Mouse (Mus musculus): ENCODE measurements around the gene Olfr373. TPM values are rescaled to one million over a fixed set of nuclear protein-coding genes. Genes with fewer than 3 reads are reported as not detected.

The Olfr373 gene
- polyA plus RNA-seq, 1 experiment from 2014 or later: not detected

- Histone ChIP-seq H3K9me3 (ENCODE audit: control insufficient read depth, low read length) (no peaks in the 10 kb centered on the region), H3K4me2 (ENCODE audit: low read depth, low read length, severe bottlenecking) (no peak overlapping the region), H3K27ac (ENCODE audit: low read depth, low read length) (no peak overlapping the region), H3K27me3 (ENCODE audit: control insufficient read depth, insufficient read depth, low read length) (no peaks in the 10 kb centered on the region), H3K4me3 (ENCODE audit: low read depth, low read length) (no peak overlapping the region), H3K4me1 (replicated peaks; ENCODE audit: control insufficient read depth, insufficient read depth, low read length) (no peaks in the 10 kb centered on the region), H3K9ac (ENCODE audit: low read length) (no peak overlapping the region), H3K36me3 (ENCODE audit: control insufficient read depth, insufficient read depth, low read length) (no peaks in the 10 kb centered on the region)
- DNase-seq (ENCODE audit: low spot score): no peak
- no peak for ATAC-seq (replicated peaks; ENCODE audit: low FRiP score)
- WGBS: 77% methylated on average over 1 of the region's 1 CpGs
Observed at GRCm38 (mm10) chr8:72127834-72128233, 44.9 kb downstream of the Olfr373 start.

DNA sequence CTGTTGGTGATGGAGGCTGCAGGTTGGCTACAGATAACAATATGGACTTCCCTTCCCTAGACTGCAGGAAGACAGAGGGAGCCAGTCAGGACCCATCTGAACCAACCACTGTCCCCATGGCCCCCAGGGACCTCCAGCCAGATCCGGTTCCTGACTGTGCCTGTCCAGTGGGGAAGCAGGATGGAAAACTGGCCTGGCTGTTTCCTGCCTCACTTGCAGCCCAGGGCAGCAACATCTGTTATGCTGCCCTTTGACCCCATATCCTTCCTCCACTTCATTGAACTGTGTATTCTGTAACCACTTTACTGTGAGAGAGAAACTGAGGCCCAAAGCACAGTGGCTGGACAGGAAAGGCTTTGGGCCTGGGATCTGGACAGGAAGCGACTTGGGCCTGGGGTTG is 48.3 kb downstream of the Olfr373 start:
- DNase-seq (ENCODE audit: low spot score) (no peak), ATAC-seq (replicated peaks; ENCODE audit: low FRiP score) (no peak)
- H3K9me3 ChIP-seq (ENCODE audit: control insufficient read depth, low read length): no peaks in the 10 kb centered on the region

DNA sequence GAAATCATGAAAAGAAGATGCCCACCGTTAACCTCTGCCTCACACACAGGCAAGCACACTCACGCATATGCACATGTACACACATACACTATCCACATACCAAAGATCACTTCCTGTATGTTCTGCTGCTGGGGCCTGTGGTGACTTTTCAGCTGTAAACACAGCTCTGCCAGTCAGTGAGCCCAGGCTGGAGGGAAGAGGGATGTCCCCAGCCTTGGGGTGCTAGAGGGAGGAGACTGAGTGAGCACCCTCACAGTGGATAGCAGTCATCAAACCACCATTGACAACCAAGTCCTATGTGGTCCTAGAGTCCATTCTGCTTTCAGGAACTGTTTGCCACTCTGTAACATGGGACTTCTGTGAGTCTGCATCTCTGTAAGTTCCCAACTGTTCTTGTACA is 48.9 kb downstream of the Olfr373 start:
- WGBS: 81% methylated on average over 2 of the region's 2 CpGs
- Histone ChIP-seq H3K9ac (ENCODE audit: low read length) (no peak overlapping the region), H3K27me3 (ENCODE audit: control insufficient read depth, insufficient read depth, low read length) (no peaks in the 10 kb centered on the region), H3K27ac (ENCODE audit: low read depth, low read length) (no peak overlapping the region), H3K36me3 (ENCODE audit: control insufficient read depth, insufficient read depth, low read length) (no peaks in the 10 kb centered on the region), H3K4me3 (ENCODE audit: low read depth, low read length) (no peak overlapping the region), H3K4me2 (ENCODE audit: low read depth, low read length, severe bottlenecking) (no peak overlapping the region), H3K9me3 (ENCODE audit: control insufficient read depth, low read length) (no peaks in the 10 kb centered on the region), H3K4me1 (replicated peaks; ENCODE audit: control insufficient read depth, insufficient read depth, low read length) (peaks cover 3% of the 10 kb centered on the region; the same call in 1 of the 2 replicates)
- no peak for DNase-seq (ENCODE audit: low spot score)
- no peak for ATAC-seq (replicated peaks; ENCODE audit: low FRiP score)

More for the DNA sequence above, 48.3 kb downstream of the Olfr373 start:
- H3K36me3 ChIP-seq (ENCODE audit: control insufficient read depth, insufficient read depth, low read length): no peaks in the 10 kb centered on the region
- no peak overlapping the region for H3K9ac ChIP-seq (ENCODE audit: low read length)
- no peaks in the 10 kb centered on the region for H3K4me1 ChIP-seq (replicated peaks; ENCODE audit: control insufficient read depth, insufficient read depth, low read length)
- H3K4me3 ChIP-seq (ENCODE audit: low read depth, low read length): no peak overlapping the region
- H3K4me2 ChIP-seq (ENCODE audit: low read depth, low read length, severe bottlenecking): no peak overlapping the region
- no peaks in the 10 kb centered on the region for H3K27me3 ChIP-seq (ENCODE audit: control insufficient read depth, insufficient read depth, low read length)
- 91% methylated on average over 2 of the region's 2 CpGs for WGBS
- no peak overlapping the region for H3K27ac ChIP-seq (ENCODE audit: low read depth, low read length)

DNA sequence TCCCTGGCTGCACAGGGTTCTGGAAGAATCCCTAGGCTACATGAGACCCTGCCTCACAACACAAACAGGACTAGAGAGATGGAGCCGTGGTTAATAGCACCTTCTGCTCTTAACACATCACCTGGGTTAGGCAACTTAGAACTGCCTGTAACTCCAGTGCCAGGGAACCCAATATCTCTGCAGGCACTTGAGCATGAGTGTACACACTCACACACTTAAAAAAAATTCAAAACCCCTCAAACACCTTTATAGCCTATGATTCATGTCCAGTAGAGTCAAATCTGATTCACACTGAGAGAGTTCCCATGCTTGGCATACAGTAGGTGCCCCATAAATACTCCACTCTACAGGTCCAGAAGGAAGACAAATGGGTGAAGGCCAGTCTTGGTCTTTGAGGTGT is 49.4 kb downstream of the Olfr373 start:
- Histone ChIP-seq H3K4me3 (ENCODE audit: low read depth, low read length) (no peak overlapping the region), H3K36me3 (ENCODE audit: control insufficient read depth, insufficient read depth, low read length) (no peaks in the 10 kb centered on the region), H3K9me3 (ENCODE audit: control insufficient read depth, low read length) (no peaks in the 10 kb centered on the region), H3K27ac (ENCODE audit: low read depth, low read length) (no peak overlapping the region), H3K27me3 (ENCODE audit: control insufficient read depth, insufficient read depth, low read length) (no peaks in the 10 kb centered on the region), H3K4me2 (ENCODE audit: low read depth, low read length, severe bottlenecking) (no peak overlapping the region), H3K4me1 (replicated peaks; ENCODE audit: control insufficient read depth, insufficient read depth, low read length) (peaks cover 4% of the 10 kb centered on the region; the same call in 1 of the 2 replicates), H3K9ac (ENCODE audit: low read length) (no peak overlapping the region)
- DNase-seq (ENCODE audit: low spot score): no peak
- 83% methylated on average over 1 of the region's 1 CpGs for WGBS
- ATAC-seq (replicated peaks; ENCODE audit: low FRiP score): no peak

DNA sequence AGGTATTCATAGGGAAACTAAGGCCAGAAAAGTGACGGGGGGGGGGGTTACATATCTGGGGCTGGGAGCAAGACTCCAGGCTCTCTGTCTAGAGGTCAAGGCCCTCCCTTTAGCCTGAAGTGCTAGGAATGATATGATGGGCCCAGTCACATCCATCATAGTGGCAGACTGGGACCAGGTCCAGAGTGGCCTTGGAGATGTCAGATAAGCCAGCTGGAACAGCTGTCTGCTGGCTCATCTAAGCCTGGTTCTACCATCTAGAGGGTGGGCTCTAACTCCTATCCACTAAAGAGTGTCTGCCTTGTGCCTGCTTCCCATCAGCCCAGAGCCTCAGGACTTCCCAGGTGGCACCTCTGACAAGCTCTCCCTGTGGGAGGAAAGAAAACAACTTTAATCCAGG is 49.9 kb downstream of the Olfr373 start:
- H3K27me3 ChIP-seq (ENCODE audit: control insufficient read depth, insufficient read depth, low read length): no peaks in the 10 kb centered on the region
- H3K36me3 ChIP-seq (ENCODE audit: control insufficient read depth, insufficient read depth, low read length): no peaks in the 10 kb centered on the region
- DNase-seq (ENCODE audit: low spot score): no peak
- 84% methylated on average over 1 of the region's 1 CpGs for WGBS
- H3K4me1 ChIP-seq (replicated peaks; ENCODE audit: control insufficient read depth, insufficient read depth, low read length): peaks cover 4% of the 10 kb centered on the region; the same call in 1 of the 2 replicates
- H3K9me3 ChIP-seq (ENCODE audit: control insufficient read depth, low read length): no peaks in the 10 kb centered on the region
- no peak overlapping the region for H3K4me3 ChIP-seq (ENCODE audit: low read depth, low read length)
- H3K9ac ChIP-seq (ENCODE audit: low read length): no peak overlapping the region
- no peak overlapping the region for H3K27ac ChIP-seq (ENCODE audit: low read depth, low read length)
- no peak overlapping the region for H3K4me2 ChIP-seq (ENCODE audit: low read depth, low read length, severe bottlenecking)
- no peak for ATAC-seq (replicated peaks; ENCODE audit: low FRiP score)

- H3K4me3 ChIP-seq (ENCODE audit: low read depth, low read length): no peak overlapping the region
- H3K9me3 ChIP-seq (ENCODE audit: control insufficient read depth, low read length): no peaks in the 10 kb centered on the region
- H3K4me2 ChIP-seq (ENCODE audit: low read depth, low read length, severe bottlenecking): no peak overlapping the region
- WGBS: 64% methylated on average over 1 of the region's 1 CpGs
- ATAC-seq (replicated peaks; ENCODE audit: low FRiP score) (no peak), DNase-seq (ENCODE audit: low spot score) (no peak)
- no peak overlapping the region for H3K9ac ChIP-seq (ENCODE audit: low read length)
- peaks cover 4% of the 10 kb centered on the region; the same call in 1 of the 2 replicates for H3K4me1 ChIP-seq (replicated peaks; ENCODE audit: control insufficient read depth, insufficient read depth, low read length)
- no peak overlapping the region for H3K27ac ChIP-seq (ENCODE audit: low read depth, low read length)
- no peaks in the 10 kb centered on the region for H3K27me3 ChIP-seq (ENCODE audit: control insufficient read depth, insufficient read depth, low read length)
- peaks cover 2% of the 10 kb centered on the region; the same call in 1 of the 2 replicates for H3K36me3 ChIP-seq (ENCODE audit: control insufficient read depth, insufficient read depth, low read length)
Observed at GRCm38 (mm10) chr8:72133507-72133906, 50.5 kb downstream of the Olfr373 start.

GRCm38 (mm10) chr8:72134756-72135445 is 51.9 kb downstream of the Olfr373 start, which contains the start of gene Tpm4:
Gene Tpm4, plus strand, starts transcription at chr8:72134975.
- Histone ChIP-seq H3K27me3 (ENCODE audit: control insufficient read depth, insufficient read depth, low read length) (no peaks in the 10 kb centered on the region), H3K4me1 (replicated peaks; ENCODE audit: control insufficient read depth, insufficient read depth, low read length) (peaks cover 4% of the 10 kb centered on the region; the same call in 1 of the 2 replicates), H3K36me3 (ENCODE audit: control insufficient read depth, insufficient read depth, low read length) (peaks cover 5% of the 10 kb centered on the region; the same call in 1 of the 2 replicates), H3K9me3 (ENCODE audit: control insufficient read depth, low read length) (no peaks in the 10 kb centered on the region), H3K4me2 (ENCODE audit: low read depth, low read length, severe bottlenecking) (peak within 1 kb of the TSS; percentile 89), H3K4me3 (ENCODE audit: low read depth, low read length) (peak within 1 kb of the TSS; percentile 76), H3K27ac (ENCODE audit: low read depth, low read length) (peak within 1 kb of the TSS; percentile 95), H3K9ac (ENCODE audit: low read length) (peak within 1 kb of the TSS; percentile 96)
- DNase-seq (ENCODE audit: low spot score) (peak; percentile 92), ATAC-seq (replicated peaks; ENCODE audit: low FRiP score) (peak; percentile 87)
- WGBS: under 1% methylated on average over 42 of the region's 49 CpGs

GRCm38 (mm10) chr8:72135446-72136301 is 52.7 kb downstream of the Olfr373 start:
- Histone ChIP-seq H3K4me2 (ENCODE audit: low read depth, low read length, severe bottlenecking) (peak overlapping the region; percentile 89), H3K9ac (ENCODE audit: low read length) (peak overlapping the region; percentile 96), H3K9me3 (ENCODE audit: control insufficient read depth, low read length) (no peaks in the 10 kb centered on the region), H3K4me3 (ENCODE audit: low read depth, low read length) (peak overlapping the region; percentile 76), H3K27me3 (ENCODE audit: control insufficient read depth, insufficient read depth, low read length) (no peaks in the 10 kb centered on the region), H3K4me1 (replicated peaks; ENCODE audit: control insufficient read depth, insufficient read depth, low read length) (peaks cover 4% of the 10 kb centered on the region; the same call in 1 of the 2 replicates), H3K36me3 (ENCODE audit: control insufficient read depth, insufficient read depth, low read length) (peaks cover 5% of the 10 kb centered on the region; the same call in 1 of the 2 replicates), H3K27ac (ENCODE audit: low read depth, low read length) (peak overlapping the region; percentile 95)
- DNase-seq (ENCODE audit: low spot score) (peak; percentile 88), ATAC-seq (replicated peaks; ENCODE audit: low FRiP score) (peak; percentile 81)
- under 1% methylated on average over 62 of the region's 62 CpGs for WGBS

Measured in forebrain, embryonic 11.5 days (tissue).